Mouse (Mus musculus) naive thymus-derived CD4-positive, alpha-beta T cell, adult 2 months (primary cell): ENCODE results near the gene Lama1.

Source experiments
- DNase-seq: peaks from one replicate; pipeline ENCODE4 v3.0.0-alpha.2; 2011; ENCODE audit warnings: low read depth

Lama1 gene

GRCm38 (mm10) chr17:67722055-67722454 lies 25.0 kb downstream of the Lama1 start:
- no peak for DNase-seq

DNA sequence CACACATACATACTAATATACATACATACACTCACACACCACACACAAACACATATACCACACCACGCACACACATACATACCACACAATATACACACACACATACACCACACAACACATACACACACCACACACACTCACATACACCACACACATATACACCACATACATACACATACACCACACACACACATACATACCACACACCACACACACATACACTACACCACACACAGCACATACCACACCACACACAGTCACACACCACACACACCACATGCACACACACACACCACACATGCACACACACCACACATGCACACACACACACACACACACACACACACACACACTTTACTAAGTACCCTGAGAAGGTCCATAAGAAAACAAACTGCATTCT lies 25.5 kb downstream of the Lama1 start:
- no peak for DNase-seq

DNA sequence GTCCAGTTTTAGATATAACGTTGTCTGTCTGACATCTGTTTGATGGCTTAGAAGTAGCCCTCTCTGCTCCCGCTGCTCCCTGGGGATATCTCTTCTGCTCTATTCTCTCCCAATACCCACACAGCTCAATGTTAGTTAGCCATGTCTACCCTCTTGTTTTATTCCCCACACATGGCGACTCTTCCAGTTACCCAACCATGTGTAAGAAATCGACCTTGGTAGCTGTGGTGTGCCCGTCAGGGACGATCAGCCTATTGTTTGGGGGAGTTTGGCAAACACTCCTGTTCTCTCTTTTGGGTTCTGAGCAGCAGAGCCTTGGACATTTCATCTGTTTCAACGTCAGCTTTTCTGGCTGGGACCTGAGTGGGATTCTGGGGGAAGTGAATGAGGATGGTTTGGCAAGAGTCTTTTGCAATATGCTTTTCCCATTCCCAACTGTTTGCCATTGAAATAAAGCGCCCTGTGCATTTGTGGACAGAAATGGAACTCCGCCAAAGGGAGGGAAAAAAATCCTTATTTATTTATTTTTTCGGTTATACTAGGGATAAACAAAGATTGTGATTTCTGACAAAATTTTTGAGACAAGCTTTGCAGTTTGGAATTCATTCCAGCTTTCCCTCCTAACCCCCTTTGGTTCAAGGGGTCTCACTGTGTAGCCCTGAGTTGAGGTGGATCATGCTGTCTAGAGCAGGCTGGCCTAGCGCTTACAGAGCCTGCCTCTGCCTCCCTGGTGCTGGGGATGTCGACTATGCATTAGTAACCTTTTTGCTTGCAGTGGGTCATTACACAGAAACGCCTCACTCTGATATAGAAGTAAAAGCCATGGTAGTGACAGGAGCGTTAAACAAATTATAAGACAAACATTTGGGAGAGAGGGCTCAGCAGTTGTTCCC lies 26.4 kb downstream of the Lama1 start:
- DNase-seq: no peak

DNA sequence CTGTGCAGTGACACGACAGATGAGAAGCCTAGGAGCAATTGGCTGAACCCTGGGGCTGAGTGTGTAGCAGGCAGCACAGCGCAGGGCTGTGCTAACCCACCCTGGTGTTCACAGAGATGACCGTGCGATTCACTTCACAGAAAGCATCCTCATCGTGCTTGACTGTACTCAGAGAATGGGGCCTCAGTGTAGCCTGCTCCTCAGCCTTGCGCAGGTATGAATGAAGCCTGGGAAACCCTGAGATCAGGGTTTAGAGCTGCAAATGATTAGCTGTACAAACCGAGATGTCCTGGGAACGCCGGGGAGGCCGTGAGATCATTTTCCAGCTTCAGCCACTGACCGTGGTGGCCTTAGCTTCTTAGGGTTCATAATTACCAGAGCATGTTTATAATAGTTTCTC lies 29.5 kb downstream of the Lama1 start:
- no peak for DNase-seq

GRCm38 (mm10) chr17:67728751-67729150 lies 31.7 kb downstream of the Lama1 start:
- DNase-seq: no peak

DNA sequence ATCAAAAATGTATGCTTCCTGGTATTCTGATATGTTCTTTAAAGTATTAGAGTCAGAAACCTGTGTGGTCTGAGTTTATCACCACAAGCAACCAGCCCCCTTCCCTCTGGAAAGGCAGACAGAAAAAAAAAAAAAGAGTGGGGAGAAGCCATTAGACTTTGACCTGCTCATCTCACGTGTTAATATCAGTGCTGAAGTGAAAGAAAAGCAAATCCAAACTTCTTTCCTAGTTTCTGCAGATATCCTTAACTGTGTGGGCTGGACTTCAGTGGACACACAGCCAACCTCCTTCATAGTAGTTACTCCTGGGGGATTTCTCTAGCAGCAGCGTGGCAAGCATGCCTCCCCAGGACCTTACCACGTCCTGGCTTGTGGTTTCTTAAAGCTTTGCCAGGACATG lies 34.0 kb downstream of the Lama1 start:
- no peak for DNase-seq

DNA sequence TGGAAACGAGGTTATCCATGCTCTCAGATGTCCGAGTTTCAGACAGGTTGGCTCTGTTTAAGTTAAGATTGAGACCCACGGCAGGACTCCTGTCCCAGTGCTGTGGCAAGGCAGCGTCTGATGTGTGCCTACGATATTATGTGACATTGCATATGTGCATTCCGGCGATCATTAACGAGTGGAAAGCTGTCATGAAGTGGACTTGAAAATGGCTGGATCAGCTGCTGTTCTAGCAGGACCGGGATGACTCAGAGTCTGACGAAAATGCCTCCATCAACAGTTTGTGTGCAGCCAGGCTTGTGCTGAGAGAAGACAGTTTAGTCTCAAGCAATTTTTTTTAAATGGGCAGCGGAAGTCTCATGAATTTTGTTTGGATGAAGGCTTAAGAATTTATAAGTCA lies 34.9 kb downstream of the Lama1 start:
- no peak for DNase-seq

GRCm38 (mm10) chr17:67733516-67733915 lies 36.5 kb downstream of the Lama1 start:
- DNase-seq: no peak

GRCm38 (mm10) chr17:67735722-67736121 lies 38.7 kb downstream of the Lama1 start:
- DNase-seq: no peak

DNA sequence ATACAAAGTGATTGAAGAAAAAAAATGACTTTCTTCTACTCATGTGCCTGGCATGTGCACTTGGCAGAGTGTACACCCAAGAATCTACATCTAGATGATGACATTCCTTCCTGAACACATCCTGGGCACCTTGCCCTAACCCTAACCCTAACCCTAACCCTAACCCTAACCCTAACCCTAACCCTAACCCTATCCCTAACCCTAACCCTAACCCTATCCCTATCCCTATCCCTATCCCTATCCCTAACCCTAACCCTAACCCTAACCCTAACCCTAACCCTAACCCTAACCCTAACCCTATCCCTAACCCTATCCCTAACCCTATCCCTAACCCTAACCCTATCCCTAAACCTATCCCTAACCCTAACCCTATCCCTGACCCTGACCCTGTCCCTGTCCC lies 44.2 kb downstream of the Lama1 start:
- DNase-seq: peak; percentile 4

DNA sequence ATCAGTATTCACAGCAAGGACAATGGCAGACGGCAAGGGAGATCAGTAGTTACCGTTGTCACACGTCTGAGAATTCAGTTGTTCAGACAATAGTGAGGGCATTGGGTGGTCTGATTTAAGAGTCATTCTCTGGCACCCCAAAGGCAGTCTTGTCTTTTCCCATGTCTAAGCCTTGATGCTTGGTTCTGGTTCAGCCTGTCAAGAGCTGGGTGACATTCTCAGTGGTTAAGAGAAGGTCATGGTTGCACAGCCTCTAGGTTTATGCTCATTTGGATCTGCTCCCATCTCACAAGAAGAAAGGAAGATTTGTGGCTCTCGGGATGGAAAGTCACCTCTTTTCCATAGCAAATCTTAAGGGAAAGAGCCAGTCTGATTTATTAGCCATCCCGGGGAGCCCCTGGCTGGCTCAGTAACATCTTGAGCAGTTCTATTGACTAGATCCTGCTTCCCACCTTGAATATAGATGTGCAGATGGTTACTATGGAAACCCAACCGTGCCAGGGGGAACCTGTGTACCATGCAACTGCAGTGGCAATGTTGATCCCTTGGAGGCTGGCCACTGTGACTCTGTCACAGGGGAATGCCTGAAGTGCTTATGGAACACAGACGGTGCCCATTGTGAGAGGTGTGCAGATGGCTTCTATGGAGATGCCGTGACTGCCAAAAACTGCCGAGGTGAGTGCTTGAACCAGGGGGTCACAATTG lies 67.3 kb downstream of the Lama1 start:
- DNase-seq: no peak

DNA sequence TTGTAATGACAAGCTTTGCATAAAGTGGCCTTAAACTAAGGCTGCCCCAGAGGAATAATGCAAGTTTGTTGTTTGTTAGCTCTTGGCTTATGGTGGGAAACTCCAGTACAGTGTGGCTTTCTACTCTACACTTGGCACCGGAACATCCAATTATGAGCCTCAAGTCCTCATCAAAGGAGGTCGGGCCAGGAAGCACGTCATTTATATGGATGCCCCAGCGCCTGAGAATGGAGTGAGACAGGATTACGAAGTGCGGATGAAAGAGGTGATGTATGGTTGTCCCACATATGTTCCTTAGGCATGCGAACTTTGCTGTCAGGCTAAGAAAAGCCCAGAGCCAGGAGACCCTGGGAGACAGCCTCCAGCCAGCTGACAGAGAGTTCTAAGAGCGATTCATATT lies 76.5 kb downstream of the Lama1 start:
- no peak for DNase-seq

DNA sequence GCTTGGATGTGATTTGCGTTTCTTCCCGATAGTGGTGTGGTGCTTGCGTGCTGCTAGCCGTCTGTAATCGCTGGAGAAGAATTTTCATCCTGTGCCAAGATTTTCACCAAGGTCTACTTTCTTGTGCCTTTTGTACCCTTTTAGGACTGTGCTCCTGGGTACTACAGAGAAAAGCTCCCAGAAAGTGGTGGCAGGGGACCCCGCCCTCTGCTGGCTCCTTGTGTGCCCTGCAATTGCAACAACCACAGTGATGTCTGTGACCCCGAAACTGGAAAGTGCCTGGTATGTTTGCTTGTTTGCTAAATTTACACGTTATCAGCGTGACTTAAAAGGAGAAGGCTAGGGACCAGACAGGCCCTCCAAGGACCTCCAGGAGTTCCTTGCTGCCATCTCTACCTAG lies 79.7 kb downstream of the Lama1 start:
- no peak for DNase-seq

DNA sequence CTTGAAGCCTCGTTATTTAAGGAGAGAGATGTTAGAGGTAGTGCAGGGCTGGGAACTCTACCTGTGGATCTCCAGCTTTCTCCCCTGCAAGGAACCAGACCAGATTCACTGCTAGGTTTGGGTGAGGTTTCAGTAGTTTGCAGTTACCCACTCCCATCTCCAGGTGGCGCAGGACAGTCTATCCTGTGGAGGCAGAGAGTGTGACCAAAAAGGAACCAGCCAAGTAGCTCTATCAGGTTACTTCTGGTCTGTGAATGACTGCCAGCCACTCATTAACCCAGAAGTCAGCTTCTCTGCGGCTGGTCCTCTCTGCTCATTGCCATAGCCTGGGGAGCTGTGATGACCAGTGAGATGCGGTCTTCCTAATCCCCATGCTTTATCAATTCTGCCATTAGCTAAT lies 82.8 kb downstream of the Lama1 start:
- no peak for DNase-seq

DNA sequence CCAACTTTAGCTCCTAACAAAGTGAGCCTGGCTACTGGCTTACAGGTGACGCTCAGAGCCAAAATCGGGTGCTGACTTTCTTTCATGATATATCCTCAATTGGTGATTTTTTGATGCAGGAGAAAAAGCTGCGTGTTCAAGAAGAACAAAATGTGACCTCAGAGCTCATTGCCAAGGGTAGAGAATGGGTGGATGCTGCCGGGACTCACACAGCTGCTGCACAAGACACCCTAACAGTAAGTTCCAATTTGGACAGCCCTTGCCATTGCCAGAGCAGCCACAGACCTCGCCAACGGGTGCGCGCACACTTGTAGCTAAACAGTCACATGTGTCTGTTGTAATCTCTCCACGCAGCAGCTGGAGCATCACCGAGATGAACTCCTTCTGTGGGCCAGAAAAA lies 94.0 kb downstream of the Lama1 start:
- no peak for DNase-seq

GRCm38 (mm10) chr17:67809171-67809570 lies 112.1 kb downstream of the Lama1 start:
- no peak for DNase-seq

DNA sequence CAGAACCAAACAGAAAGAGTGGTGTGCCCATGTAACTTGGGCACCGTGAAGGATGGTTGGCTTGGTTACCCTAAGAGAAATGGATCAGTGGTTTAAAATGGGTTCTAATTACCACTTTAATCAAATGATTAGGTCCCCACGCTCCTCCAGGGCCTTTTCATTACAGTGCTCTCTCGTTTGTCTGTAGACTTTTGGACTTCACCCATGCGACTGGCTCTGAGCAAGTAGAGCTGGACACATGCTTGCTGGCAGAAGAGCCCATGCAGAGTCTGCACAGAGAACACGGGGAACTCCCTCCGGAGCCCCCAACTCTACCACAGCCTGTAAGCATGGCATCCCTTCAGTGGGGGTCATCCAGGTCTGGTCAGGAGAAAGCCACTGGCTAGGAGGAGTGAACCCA lies 116.6 kb downstream of the Lama1 start:
- no peak for DNase-seq

DNA sequence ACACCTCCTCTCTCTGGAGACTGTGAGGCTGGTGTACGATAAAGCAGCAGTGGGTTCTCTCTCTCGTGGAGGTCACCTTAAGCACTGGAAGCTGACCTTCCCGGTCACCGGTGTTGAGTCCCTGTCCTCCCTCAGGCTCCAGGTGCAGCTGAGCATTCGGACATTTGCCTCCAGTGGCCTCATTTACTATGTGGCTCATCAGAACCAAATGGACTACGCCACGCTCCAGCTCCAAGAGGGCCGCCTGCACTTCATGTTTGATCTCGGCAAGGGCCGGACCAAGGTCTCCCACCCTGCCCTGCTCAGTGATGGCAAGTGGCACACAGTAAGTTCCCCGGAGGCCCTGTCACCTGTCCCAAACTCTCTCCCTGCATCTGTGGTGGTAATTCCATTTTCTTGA lies 118.7 kb downstream of the Lama1 start:
- DNase-seq: no peak

DNA sequence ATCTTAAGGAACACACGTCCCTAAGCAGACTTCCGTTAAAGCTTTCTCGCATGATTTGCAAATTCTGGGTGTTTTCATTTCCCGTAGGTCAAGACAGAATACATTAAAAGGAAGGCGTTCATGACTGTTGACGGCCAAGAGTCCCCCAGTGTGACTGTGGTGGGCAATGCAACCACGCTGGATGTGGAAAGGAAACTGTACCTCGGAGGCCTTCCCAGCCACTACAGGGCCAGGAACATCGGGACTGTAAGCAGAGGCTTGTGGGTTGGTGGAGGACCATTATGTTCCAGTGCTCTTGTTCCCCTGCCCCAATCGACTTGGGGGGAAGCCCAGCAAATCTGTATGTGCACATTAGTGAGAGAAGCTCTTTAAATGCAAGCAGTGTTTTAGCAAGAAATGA lies 119.9 kb downstream of the Lama1 start:
- DNase-seq: no peak

GRCm38 (mm10) chr17:67827431-67827830 lies 130.4 kb downstream of the Lama1 start:
- no peak for DNase-seq

GRCm38 (mm10) chr17:67836146-67836895 lies 139.3 kb downstream of the Lama1 start:
- no peak for DNase-seq

DNA sequence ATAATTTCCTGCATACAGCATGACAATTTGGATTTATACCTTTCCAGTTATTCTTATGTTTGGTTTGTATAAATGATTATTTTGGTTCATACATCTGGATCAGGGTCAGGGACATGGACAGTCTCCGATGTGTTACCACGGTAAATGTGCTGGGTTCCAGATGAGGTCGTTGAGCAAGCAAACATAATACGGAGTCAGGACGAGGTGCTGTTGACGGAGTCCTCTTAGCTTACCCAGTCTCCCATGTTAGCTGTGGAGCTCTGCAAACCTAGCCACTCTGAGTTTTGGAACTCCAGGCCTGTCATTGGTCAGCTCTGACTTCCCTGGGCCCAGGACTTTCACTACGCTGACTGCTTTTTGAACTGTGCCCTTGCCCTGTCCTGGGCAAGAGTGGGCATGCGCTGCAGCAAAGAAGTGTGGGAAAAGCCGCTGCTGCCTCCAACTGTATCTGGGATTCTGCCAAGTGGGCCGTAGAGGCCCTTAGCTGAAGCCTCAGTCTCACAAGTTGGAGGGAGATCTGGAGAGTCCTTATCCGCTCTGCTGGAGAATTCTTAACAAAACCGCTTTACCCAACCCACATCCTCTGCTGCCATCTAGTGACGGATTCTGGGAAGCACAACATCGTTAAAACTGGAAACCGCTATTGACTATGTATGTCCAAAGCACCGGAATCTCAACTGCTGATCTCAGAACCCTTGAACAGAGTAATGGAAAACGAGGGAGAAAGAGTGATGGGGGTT lies 140.5 kb downstream of the Lama1 start:
- no peak for DNase-seq
